Mouse (Mus musculus): ENCODE results near the gene Olfm2.

Olfm2 gene

GRCm38 (mm10) chr9:20745129-20745966, 801 bp downstream of the Olfm2 start:
- DNase-seq = no peak

- no peak for DNase-seq
These were observed 2.0 kb downstream of the Olfm2 start for GRCm38 (mm10) chr9:20743946-20744738.

DNA sequence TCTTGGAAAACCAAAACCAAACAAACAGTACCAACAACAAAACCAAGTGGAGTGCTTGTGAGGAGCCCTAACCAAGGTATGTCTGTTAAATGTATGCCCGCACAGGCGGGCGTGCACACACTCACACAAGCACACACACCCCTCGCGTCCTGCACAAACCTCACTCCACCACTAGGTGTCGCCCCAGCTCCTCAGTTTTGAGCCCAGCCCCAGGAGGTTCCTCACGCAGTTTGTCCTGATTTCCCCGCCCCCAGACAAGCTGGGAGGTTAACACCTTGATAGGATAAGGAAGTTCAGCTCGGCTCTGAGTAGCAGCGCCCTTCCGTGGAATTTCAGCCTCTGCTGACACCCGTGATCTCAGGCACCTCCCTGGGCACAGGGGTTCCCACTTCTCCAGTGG, 5.7 kb downstream of the Olfm2 start:
- peak; percentile 79 for DNase-seq

DNA sequence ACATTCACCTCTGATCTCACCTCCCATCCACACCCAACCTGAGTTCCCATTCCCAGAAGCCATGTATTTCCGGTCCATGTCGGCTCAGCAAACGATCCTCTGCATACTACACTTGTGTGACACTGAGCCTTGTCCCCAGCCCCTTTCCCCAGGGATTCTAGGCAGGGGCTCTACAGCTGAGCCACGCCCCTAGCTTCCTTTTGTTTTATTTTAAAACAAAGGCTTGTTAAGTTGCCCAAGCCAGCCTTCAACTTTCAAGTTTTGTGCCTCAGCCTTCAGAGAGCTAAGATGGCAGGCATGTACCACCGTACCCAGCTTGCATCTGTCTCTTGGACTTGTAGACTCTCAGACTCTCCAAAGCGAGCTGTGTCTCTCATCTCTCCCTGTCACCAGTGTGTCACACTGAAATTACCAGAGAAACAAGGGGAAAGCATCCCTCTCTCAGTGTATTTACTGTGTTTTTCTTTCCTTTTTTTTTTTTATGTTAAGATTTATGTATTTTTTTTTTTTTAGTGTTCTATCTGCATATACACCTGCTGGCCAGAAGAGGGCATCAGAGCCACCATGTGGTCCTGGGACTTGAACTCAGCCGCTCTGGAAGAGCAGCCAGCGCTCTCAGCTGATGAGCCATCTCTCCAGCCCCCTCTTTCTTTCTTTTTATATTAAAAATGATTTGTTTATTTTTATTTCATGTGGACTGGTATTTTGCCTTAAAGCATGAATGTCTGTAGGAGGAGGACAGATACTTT, 7.7 kb downstream of the Olfm2 start:
- no peak for DNase-seq

- no peak for DNase-seq
These were observed 8.9 kb downstream of the Olfm2 start for GRCm38 (mm10) chr9:20737227-20737626.

GRCm38 (mm10) chr9:20734692-20735091, 11.5 kb downstream of the Olfm2 start:
- DNase-seq = no peak

DNA sequence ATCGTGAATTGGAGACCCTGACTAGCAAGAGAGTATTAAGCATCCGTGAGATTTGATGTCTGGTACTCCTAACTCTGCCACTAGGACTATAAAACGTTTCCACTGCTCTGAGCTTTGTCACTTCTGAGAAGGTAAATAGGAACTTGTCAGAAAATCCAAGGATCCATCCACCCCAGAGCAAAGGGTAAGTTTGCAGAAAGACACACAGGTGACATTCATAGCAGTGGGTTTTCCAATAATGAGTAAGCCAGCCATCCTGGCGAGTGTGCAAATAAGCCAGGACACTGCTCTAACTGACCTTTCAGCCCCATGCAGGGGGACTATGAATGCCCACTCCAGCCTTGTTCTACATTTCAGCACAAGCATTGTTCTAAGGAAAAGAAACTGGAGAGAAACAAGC, 14.4 kb downstream of the Olfm2 start:
- DNase-seq = no peak

DNA sequence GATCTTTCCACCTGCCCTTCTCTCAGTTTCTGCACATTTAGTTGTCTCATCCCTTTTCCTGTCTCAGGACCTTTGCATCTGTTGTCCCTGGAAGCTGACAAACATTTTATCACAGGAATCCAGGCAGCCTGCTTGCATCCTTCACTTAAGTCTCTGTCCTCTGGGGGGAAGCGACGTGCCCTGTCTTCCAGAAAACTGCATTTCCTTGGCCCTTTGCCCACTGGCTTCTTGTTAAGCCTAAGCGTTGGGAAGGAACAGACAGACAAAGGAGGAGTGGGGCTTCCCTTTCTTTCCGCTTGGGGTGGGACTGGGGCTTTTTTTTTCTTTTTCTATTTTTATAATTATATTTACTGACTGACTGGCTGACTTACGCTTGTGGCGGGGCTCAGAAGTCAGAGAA, 16.7 kb downstream of the Olfm2 start:
- DNase-seq = no peak

DNA sequence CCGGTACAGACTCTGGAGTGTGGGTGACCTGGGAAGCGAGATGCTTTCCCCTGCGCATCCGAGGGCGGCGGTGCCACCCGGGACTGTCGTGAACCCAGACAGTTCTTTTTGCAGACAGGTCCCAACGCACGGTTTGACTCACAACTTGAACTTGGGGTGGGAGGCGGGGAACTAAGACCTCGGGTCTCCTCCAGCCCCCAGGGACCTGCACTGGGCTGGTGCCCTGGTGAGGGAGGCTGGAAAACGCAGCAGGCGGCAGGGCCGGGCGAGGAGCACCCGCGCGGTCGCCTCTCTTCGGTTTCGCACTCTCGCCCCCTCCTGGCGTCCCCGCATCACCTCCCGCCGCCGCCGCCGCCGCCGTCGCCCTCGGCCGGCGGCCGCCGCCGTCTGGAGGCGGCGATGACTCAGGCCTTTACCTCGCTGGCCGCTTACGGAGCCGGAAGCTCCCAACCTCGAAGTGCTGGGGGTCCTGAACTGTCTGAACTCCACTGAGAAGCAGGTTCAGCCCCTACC, 18.5 kb downstream of the Olfm2 start:
- no peak for DNase-seq

DNA sequence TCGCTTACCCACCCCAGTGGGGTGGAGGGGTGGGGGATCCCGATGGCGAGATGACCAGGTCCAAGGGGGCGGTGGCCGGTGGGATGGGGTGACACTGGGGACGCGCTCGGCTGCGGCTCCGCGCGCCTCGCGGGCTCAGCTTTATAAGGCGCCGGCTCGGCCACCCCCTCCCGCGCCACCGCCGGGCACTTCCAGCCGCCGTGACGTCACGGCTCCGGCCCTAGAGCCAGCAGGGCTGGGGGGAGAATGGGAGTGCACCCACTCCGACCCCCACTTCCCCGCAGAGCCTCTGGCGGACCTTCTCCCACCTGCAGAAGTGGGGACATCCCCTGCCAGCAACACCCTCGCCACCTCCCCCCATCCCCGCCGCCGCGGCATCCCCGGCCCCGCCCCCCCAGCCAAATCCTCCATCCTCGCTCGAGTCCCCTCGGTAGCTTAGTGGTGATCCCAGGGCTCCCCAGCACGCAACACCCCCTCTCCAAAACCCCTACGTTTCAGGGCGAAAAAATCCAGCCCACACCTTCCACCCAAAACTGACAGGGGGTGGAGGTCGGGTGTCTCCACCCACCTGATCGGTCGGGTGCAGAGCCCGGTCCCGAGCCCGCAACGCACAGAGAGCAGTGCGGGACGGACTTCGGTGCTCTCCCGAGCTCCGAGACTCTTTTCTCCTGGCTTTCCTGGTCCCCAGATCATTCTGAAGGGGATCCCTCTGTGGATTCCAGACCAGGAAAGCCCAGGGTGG, 19.1 kb downstream of the Olfm2 start:
- DNase-seq = no peak

- DNase-seq = no peak
These were observed 19.9 kb downstream of the Olfm2 start for GRCm38 (mm10) chr9:20726134-20726858.

GRCm38 (mm10) chr9:20721582-20721981, 24.6 kb downstream of the Olfm2 start:
- DNase-seq = no peak

GRCm38 (mm10) chr9:20715332-20715731, 30.8 kb downstream of the Olfm2 start:
- DNase-seq = no peak

DNA sequence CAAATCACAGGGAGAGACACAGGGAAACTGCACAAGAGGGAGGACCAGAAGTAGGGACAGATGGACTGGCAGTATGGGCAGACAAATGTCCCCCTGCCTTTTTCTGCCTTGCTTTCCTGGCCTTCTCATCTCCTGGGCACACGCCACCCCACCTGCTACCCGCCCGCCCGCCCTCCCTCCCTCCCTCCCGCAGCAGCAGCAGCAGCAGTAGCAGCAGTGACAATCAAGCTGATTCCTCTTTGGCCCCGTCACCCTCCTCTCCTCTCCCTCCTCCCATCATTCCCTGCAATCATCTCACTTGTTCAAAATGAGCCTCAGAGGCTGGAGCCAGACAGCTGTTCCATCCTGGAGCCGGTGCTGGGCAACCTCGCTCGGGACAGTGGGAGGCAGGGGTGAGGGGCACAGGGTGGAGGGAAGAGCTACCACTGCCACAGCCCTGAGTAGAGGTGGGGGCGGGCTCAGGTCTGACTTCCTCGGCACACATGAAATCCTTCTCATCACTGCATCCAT, 32.6 kb downstream of the Olfm2 start:
- no peak for DNase-seq

- no peak for DNase-seq
These were observed 33.1 kb downstream of the Olfm2 start for GRCm38 (mm10) chr9:20712934-20713477.

GRCm38 (mm10) chr9:20710471-20710870, 35.7 kb downstream of the Olfm2 start:
- DNase-seq = no peak

DNA sequence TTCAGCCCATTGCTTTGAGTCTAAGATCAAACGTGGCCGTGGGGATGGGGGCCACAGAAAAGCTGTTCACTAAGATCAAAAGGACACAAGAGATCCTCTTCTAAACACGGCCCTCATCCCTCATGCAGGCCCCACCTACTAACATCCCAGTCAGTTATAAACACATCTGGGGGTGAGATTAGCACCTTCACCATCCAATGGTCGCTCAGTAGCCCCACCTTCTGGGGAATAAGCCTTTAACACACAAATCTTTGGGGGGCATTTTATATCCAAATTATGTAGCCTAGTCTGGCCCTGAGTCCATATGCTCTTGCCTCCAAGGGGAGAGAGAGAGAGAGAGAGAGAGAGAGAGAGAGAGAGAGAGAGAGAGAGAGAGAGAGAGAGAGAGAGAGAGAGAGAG, 40.2 kb downstream of the Olfm2 start:
- DNase-seq = no peak

DNA sequence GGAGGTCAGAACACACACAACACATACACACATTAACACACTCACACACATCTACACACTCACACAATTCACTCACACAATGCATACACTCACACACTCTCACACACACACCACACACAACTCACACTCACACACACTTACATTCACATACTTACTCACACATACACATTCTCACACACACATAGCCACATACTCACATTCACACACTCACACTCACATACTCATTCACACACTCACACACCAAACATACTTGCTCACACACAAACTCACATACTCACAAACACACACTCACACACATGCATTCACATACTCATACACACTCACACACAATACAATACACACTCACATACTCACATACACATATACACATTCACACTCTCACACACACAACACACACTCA, 40.7 kb downstream of the Olfm2 start:
- DNase-seq = no peak

DNA sequence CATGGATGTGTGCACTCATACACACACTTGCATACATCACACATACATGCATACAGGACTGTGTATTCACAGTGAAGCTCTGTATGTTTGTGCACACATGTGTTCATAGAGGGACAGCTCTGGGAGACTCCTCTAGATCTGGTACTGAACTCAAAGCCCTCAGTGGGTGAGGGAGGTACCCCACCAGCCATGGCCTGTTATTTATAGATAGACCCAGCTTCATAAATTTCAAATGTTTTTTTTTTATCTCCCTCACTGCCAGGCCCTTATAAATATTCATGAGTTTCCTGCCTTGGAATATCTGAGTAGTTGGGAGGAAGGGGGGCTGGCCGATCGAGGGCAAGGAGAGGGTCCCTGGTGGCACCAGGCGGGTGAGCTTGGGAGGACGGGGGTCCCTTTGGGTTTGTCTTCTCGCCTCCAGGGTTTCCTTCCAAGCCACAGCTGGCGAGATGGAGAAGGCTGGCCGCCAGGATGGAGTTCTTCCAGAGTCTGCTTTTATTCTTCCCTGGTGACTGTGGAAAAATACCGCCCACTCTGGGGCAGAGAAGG, 42.2 kb downstream of the Olfm2 start:
- no peak for DNase-seq

GRCm38 (mm10) chr9:20697466-20697865, 48.7 kb downstream of the Olfm2 start:
- no peak for DNase-seq

Measured in kidney, adult 11 months (tissue).